Mouse (Mus musculus) spleen, postnatal 14 days (tissue): ENCODE results near the gene Bri3bp.

Source experiments
- DNase-seq, 2 experiments: peaks; one replicate each; pipeline ENCODE4 v3.0.0; 2021 to 2022; ENCODE audit warnings: low spot score in 2 of 2

Gene Bri3bp

DNA sequence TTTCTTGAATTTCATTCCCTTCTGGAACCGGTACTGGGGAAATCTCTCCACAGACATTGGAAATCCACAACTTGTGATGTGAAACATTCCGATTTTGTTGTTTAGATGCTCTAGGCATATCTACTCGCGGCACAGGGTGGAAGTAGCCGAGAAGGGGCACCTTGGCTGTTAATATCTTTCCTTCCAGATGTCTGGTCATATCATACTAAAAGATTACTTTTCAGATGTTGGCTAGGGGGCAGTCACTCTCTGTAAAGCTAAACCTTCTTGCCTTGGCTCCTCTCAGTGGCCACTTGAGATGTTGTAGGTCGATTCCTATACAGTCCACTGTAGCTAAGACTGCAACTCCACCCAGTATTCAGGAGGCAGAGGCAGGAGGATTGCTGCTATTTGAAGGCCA is 14.7 kb downstream of the Bri3bp start:
- DNase-seq = no peak

DNA sequence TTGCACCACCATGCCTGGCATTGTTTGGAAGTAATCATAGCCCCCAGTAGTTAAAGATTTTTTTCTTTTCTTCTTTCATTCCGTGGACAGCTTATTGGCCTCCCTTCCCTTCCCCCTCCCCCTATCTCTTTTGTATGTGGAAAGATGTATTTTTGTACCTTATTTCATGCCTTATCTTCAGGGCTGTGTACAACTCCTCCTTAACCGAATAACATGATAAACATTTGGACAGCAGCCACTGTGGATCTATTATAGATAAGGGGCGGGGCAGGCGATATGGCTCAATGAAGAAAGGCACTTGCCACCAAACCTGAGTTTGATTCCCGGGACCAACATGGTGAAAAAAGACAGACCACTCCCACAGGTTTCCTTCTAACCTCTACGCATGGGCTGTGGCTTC is 16.2 kb downstream of the Bri3bp start:
- DNase-seq = no peak

DNA sequence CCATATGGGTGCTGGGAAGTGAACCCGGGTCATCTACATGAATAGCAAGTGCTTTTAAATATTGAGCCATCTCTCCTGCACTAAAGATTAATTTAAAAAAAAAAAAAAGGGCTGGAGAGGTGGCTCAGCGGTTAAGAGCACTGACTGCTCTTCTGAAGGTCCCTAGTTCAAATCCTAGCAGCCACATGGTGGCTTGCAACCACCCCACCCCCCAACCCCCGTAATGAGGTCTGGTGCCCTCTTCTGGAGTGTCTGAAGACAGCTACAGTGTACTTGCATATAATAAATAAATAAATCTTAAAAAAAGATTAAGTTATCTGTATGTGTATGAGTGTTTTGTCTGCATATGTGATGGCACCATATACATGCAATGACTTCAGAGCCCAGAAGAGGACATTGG is 19.2 kb downstream of the Bri3bp start:
- DNase-seq = no peak

DNA sequence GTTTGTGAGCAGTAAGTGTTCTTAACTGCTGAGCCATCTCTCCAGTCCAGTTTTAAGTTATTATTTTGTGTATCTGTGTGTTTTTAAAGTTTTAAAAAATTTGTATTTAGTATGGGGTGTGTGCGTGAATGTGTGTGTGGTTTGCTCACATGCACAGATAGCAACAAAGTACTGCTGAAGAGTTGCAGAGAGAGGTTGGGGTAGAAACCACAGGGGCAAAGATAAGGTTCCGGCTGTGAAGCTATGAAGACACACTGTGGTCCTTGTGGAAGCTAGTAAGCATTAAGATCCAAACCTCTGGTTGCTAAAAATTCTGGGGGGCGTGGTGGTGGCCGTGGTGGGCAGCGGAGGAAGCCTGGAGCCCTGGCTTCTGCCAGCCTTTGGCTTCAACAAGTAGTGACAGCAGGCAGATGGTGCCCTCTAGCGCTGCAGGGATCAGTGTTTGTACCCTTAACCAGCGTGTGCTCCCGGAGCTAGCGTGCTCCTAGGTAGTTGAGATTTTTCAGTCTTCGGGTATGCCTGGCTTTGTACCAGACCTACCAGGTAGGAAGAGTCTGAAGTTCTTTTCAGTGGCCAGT is 20.6 kb downstream of the Bri3bp start:
- peak; percentile 33 to 47 for DNase-seq

DNA sequence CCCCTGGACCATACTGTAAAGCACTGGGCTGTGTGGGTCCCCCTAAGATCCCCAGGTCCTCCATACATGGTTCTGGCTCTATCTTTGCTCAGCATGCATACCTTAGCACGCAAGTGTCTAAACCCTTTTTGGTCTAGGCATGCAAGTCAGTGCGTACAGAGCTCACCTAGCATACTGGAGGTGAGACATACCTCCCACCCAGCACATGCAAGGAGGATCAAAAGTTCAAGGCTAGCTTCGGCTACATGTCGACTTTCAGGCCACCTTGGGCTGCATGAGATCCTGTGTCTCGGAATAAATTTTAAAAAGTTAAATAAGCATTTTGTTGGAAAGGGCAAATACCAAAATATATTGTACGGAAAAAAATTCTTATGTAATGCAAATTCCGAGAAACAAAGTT is 23.8 kb downstream of the Bri3bp start:
- no peak for DNase-seq

DNA sequence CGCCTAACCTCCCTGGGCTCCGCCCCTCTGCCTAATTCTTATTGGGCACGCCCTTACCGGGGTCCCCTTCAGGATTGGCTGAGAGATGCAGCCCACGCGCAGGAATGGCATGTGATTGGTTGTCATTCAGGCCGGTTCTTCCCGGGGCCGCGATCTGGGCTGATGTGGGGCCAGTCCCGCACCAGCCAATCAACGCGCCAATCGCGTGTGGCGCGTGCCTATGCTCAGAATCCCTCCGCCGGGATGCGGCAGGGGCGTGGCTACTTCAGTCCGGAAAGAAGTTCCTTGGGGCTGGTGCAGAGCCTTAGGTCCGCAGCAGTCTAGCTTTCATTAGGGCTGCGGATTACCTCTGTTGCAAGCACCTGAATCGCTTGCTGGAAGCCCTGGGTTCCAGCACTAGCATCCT is 24.3 kb downstream of the Bri3bp start:
- DNase-seq = peak; percentile 89 to 94

DNA sequence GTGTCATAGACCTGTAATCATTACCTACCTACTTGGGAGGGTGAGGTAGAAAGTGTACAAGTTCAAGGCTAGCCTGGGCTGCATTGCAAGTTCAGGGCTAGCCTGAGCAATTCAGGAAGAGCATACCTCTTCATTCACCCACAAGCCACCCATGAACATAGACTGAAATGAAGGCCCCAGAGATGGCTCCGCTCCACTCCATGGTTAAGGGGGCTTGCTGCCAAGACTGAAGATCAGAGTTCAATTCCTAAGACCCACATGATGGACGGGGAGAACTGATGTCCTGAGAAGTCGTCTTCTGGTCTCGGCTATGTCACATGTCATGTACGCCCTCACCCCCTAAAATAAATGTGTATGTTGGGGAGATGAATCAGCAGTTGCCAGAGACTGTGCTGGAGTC is 25.1 kb downstream of the Bri3bp start:
- no peak for DNase-seq

DNA sequence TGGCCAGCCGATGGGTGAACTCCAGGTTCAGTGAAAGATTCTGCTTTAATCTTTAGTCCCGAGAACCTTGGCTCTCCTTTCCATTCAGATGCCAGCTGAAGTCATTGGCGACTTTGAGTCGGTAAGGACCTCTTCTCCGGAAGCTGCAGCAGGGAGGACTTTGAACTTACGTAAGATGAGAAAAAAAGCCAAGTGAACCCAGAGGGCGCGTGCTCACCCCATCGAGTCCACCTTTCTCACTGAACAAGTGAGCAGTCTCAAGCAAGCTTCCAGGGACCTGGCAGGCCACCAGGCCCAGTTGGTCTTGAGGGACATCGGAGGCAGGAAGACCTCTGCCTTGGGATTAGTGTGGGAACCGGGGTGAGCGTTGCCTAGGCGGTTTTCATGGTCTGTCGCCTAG is 25.9 kb downstream of the Bri3bp start:
- no peak for DNase-seq

DNA sequence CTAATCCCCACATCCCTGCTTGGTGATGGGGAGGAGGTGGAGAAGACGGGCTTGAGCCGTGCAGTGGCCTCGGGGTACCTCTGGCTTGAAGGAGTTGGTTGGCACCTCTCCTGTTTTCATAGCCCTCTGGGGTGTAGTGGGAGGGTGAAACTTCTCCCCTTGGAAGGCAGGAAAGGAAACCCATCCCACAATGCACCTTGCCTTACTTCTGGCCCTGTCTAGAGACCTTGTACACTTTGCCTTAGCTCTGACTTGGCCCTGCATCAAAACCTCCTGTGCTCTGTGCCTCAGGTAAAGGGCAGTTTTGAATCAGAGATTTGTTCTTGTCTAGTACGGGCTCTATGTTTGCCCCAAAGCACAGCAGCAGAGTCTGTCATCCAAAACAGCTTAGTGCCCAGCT is 29.3 kb downstream of the Bri3bp start:
- DNase-seq = no peak

DNA sequence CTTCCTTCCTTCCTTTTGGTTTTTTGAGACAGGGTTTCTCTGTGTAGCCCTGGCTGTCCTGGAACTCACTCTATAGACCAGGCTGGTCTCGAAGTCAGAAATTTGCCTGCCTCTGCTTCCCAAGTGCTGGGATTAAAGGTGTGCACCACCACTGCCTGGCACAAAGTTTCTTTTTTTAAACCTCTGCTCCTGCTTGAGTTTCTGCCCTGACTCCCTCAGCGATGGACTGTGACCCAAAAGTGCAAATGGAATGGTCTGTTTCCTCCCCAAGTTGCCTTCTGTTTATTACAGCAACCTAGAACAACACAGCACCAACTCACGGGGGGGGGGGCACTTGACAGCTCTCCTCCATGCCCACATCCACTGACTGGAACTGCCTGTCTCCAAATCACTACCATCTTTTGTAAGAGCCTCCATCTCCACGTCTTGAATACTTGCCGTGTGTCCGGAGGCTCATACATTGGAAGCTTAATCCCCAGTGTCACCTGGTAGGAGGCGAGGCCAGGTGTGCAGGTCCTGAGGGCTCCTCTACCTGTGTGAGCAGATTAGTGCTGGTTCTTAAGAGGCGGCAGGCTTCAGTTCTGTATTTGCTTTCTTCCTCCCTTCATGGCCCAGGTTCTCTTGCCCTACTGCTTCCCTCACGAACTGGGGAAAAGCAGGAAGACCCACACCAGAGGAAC is 31.6 kb downstream of the Bri3bp start:
- DNase-seq = no peak

DNA sequence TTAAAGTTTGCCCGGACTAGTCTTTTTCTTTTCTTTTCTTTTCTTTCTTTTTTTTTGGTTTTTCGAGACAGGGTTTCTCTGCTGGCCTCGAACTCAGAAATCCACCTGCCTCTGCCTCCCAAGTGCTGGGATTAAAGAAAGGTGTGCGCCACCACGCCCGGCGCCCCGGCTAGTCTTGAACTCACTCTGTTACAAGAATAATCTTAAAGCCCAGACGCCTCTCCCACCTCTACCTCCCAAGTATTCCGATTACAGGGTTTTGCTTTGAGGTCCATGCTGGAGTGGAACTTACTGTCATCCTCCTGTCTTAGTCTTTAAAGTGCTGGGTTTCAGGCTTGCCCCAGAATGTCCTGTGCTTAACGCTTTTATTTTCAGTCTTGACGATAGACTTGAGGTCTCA is 33.7 kb downstream of the Bri3bp start:
- no peak for DNase-seq

DNA sequence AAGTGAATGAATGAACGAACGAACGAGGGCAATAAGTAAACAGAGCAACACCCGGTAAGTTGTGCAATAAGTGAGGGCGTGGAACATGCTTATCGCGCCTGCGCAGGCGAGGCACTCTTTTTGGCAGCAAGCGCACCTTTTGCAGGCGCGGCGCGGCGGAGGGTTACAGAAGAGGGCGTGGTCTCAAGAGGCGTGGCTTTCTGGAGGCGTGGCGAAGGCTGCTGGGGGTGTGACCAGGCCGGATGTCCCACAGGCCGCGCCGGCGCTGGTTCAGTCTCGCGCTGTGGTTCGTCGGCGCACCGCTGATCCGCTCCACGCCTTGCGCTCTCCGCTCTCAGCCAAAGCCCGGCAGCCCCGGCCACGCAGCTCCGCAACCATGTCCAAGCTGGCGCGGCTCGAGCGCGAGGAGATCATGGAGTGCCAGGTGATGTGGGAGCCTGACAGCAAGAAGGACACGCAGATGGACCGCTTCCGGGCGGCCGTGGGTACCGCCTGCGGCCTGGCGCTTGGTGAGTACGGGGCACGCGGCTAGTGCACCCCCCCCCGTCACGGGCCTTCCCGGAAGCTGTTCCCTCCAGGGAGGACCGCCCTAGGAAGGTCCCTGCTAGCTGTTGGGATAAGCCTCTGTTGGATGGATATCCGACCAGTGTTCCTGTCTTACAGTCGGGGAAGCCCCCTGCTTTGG is 34.4 kb downstream of the Bri3bp start, which contains the start of gene Aacs:
Aacs (plus strand) TSS at position 214 of the 685 bp plus-strand sequence.
- peak; percentile 99 to 100 for DNase-seq

DNA sequence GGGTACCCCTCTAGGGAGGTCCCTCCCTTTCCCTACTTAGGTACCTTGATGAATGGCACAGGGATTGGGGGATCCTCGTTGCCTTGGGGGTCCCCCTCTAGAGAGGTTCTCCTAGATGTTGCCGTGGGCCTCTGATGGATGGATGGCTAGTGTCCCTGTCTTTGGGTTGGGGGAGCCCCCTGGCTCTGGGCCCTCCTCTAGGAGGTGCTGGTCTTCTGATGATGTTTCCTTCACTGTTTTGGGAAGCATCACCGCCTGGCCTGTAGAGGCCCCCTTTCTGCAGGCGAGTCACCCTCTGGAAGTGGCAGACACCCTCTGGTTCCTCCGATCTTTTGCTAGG is 34.9 kb downstream of the Bri3bp start:
- no peak for DNase-seq

DNA sequence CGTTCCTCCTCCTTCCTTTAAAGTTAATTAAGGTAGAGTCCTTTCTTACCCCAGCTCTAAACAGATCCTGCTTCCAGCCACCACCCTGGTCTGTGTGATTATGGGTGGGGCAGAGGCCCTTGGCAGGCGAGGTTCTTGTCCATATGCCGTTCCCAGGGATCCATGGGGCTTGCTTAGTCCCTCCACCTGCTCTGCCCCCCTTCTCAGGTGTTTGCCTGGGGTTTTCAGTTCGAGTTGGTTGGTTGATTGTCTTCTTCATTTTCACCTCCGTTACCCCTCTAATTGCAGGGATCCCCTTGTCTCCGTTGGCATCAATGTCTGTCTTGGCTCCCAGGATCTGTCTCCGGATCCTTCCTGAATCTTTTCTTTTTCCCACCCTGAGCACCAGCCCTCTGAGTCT is 35.4 kb downstream of the Bri3bp start:
- DNase-seq = no peak

DNA sequence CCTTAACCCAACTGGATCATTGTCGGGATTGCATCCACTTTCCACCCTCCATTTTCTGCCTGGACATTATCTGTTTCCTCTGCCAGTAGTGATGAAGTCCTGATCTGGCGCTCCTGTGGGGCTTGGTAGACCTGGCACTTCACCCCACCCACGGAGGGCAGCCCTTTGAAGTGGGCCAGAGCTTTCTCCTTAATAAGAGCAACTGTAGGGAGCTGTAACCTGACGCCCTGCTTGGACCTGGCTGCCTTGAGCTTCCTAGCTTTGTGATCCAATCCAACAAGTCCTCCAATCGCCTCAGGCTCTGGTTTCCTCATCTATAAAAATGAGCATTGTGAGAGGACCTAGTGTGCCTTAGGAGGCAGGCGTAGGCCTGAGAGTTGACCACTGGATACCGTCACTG is 36.2 kb downstream of the Bri3bp start:
- DNase-seq = no peak

DNA sequence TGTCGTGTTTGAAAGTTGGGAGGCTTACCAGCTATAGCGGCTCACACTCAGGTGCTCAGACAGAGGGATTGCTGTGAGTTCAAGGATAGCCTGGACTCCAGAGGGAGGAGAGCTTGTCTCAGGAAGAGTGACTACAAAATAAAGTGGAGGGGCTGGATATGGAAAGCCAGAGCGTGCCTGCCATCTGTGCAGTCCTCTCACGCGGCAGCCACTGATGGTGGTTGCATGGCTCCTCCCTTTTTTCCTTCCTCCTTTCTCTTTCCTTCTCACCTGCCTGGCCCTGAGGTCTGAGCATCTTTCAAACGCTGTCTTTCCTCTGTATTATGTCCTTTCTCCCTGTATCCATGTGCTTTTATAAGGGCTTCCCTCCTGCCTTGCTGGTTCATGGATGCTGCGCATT is 36.7 kb downstream of the Bri3bp start:
- no peak for DNase-seq

DNA sequence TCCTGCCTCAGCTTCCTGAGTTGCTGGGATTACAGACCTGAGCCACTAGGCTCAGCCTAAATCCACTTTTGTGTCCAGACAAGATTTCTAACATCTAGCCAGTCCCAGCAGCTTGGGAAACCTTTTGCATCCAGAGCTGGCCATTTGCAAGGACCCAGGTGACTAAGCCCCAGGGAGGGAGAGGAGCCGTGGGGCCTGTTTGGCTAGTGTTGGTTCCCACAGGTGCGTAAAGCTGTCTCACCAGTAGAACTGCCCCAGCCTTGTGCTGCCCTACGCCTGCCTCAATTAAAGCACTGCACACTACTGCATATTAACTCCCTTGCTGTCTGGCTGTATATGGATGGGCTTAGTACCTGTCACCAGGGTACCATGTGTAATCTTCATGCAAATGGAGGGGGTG is 38.0 kb downstream of the Bri3bp start:
- DNase-seq = no peak

DNA sequence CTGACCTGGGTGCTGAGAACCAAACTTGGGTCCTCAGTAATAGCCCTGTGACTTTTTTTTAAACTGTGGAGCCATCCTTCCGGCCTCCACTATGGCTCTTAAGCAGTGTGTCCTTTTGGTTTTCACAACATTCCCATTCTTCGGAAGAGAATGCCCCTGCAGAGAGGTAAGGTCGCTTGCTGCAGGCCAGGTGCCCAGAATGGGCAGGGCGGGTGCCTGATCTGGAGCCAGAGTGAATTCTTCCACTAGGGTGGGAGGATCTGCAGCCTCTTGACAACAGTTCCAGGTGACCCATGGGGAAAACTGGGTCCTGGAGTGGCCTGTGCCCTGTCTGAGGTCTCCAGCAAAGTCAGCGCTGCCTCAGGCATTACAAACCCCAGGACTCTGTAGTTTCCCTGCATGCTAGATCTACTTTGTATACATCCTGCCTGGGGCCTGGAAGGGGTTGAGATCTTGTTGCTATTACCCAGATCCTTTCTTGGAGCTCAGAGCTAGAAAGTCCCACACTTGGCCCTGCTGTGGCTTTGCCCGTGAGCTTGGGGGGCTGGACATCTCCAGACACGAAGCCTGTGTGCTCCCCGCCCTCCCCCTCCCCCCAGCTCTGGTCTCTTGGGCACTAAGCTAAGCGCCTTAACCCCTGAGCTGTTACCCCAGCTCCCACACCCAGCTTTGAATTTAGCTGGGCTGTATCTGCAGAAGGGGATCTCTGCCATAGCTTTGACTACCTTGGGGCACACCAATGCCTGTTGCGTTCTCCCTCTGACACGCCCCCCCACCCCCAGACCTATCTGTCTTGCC is 39.3 kb downstream of the Bri3bp start:
- DNase-seq = no peak

DNA sequence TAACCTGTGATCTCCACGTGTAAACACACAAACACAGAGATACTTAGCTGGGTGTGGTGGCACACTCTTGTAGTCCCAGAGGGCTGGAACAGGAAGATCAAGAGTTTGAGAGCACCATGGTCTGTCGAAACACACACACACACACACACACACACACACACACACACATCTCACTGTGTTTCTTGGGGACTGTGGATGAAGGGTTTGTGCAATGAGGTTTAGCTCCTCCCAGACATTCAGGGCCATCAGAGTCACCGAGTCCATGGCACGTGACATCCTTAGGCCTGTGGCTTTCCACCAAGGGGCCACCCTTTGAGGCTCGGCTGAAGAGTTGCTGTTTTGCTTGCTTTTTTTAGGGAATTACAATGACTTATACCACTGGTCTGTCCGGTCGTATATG is 41.1 kb downstream of the Bri3bp start:
- no peak for DNase-seq

DNA sequence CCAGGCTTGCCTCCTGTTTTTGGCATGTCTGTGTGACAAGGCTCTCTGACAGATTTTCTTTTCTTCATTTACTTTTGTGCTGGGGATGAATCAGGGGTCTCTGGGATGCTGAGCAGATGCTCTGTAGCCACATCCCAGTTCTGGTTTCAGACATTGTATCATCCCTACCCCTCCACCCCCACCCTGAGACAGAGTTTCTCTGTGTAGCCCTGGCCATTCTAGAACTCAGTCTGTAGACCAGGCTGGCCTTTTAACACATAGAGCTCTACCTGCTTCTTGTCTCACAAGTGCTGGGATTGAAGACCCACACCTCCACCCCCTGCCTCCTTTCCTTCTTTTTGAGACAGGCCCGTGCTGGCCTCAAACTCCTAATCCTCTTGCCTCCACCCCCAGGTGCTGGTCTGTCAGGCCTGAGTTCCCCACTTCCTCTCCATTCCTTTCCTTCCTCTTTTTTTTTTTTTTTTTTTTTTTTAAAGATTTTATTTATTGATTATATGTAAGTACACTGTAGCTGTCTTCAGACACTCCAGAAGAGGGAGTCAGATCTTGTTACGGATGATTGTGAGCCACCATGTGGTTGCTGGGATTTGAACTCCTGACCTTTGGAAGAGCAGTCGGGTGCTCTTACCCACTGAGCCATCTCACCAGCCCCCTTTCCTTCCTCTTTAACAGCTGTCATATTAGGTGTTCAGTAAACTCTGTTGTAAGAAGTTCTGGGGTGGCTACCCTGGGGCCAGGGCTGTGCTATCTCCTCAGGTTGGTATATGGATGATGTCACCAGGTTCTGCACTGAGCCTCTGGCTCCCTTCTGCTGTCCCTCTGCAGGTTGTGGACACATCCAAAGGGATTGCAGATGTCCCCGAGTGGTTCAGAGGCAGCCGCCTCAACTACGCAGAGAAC is 42.6 kb downstream of the Bri3bp start:
- DNase-seq = no peak

DNA sequence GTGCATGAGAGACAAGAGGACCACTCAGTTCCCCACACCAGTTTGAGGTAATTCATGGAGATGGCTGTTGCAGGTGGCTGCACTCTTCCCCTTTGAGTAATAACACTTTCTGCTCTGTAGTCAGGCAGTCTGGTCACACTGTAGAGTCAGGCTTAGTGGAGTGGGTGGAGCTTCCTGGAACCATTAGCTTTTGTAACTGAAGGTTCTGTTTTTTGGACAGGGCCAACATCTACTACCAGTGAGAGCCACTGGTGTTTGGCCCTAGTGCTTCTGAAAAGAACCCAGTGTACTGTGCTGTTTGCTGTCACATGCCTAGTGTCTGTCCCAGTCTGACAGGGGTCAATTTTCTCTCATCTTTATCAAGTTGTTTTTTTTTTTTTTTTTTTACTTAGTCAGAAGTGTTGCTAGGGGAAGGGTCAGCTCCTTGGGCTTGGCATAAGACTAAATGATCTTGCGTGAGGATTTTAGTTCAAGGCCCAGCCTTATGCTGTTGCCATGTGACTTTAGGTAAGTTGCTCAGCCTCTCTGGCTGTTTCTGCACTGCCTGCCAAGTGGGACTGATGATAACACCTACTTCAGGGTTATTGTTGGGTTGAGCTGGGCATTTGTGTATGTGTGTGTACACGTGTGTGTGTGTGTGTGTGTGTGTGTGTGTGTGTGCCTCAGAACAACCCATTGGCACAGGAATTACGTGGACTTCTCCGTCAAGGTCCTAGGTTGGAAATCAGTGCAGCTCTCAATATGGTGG is 43.8 kb downstream of the Bri3bp start:
- DNase-seq = no peak
